Mouse (Mus musculus) spleen, adult 18-20 months (tissue): Measurements from ENCODE around the gene Adgrv1.

Experiments used
- DNase-seq, 2 experiments: peaks; one replicate each; pipeline ENCODE4 v3.0.0; 2022; ENCODE audit warnings: mixed read lengths in 2 of 2

Adgrv1 gene

GRCm38 (mm10) chr13:81402826-81403225 is 230.1 kb downstream of the Adgrv1 start:
- no peak for DNase-seq

GRCm38 (mm10) chr13:81402191-81402590 is 230.8 kb downstream of the Adgrv1 start:
- DNase-seq, result no peak

DNA sequence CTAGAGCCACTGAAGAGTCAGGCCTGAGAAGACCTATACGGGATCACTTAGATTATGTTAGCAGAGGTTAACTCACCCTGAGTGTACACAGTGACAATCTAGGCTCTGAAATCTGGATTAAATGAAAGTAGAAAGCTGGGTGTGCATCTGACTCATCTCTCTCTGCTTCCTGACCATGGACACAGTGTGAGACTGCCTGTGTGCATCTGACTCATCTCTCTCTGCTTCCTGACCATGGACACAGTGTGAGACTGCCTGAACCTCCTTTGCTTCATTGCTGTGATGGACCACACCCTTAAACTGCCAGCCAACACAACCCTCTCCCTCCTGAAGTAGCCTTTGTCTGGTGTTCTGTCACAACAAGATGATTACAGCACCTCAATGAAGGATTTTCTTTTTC is 231.2 kb downstream of the Adgrv1 start:
- DNase-seq, result no peak

DNA sequence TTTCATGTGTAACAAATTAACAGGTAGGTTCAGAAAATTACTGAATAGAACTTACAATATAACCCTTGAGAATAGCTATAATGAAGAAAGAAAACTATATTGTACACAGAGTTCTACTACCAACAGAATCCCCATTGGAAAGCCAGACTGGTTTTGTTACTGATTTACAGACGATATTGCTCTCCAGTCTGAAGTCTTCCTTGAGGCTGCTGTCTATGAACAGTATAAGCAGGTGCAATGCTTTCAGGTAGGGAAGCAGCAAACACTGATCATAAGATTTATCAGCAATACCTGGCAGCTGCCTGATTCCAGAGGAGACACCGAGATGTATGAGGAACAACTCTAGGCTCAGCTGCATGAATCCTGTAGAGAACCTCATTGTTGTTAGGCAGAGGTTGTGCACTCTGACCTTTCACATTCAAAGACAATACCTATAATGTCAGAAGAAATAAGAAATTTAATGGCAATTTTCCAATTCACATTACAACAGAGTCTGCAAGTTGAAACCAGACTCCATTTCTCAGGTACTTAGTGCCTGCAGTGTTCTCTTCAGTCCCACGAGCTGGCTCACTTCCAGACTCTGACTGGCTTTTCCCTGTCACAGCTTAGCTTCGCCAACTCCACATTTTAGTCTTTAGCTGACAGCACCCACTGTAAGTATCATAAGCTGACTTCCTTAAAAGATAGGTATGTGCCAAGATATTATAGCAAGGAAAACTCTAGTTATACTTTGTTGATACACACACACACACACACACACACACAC is 247.2 kb downstream of the Adgrv1 start:
- DNase-seq, result no peak

GRCm38 (mm10) chr13:81381835-81382234 is 251.1 kb downstream of the Adgrv1 start:
- no peak for DNase-seq

- DNase-seq, result no peak
Observed at GRCm38 (mm10) chr13:81370801-81371456, 262.0 kb downstream of the Adgrv1 start.

DNA sequence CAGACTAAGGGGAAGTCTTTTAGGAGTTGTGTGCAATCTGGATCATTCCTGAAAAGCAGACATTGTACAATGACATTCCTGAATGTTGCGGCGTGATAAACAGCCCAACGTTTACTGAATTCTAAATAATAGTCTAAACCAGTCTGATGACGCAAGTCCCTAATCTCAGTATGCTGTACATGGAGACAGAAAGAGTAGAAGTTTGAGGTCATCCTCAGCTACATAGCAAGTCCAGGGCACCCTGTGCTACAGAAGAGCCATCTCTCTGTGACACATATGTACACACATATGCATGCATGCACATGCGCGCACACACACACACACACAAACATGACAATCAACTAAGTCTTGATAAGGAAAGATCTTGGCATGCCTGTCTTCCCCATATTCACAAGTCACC is 262.8 kb downstream of the Adgrv1 start:
- no peak for DNase-seq

GRCm38 (mm10) chr13:81369564-81369963 is 263.4 kb downstream of the Adgrv1 start:
- DNase-seq, result no peak

DNA sequence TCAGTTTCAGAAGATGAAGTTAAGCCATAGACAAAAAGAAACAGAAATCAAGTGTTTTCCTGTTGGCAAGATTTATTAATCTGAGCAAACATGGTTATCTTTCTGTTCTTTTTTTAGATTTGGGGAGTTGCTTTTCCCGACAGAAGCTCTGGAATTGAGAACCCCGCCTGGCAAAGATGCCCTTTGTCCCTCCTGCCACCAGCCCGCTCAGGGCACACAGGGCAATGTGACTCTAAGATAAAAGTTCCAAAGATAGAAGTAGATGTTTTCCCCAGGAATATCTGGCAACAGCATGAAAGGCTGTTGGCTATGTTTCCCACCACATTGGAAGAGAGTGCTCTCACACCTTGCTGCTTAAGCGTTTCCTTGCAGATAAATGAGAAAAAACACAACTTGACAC is 264.0 kb downstream of the Adgrv1 start:
- no peak for DNase-seq

GRCm38 (mm10) chr13:81367681-81368376 is 265.1 kb downstream of the Adgrv1 start:
- no peak for DNase-seq

DNA sequence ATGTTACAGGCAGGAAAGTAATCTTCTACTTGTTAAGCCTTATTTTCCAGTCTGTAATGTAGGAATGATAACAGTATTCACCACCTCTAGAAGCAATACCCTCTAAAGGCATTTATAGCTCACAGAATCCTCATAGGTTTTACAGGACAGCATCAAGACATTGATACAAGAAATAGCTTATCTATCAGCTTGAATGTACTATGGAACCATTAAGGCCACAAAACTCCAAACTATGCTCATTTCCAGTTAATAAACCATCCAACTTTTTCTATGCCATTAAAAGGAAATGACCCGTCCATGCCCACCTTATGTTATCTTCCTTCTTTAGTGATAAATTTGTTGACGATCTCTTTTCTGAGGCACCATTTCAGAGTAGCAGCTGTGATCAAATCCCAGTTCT is 272.6 kb downstream of the Adgrv1 start:
- DNase-seq, result no peak

DNA sequence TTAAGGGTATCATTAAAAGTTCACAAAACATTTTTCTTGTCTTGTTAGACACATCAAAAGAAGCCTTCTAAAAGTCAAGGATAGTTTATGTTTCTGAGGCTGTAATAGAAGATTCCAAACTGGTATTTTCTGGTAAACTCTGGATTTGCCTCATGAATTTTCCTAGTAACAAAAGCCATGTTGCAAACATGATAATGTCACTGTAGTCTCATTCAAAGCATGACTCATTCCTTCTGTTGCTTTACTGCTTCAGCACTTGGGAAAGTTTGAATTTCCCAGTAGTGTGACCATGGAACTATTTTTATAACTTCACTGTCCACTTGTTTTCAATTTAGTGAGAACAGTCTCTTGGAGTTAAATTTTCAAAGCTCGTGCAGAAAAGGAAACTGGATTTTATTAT is 274.2 kb downstream of the Adgrv1 start:
- no peak for DNase-seq

GRCm38 (mm10) chr13:81358365-81358764 is 274.6 kb downstream of the Adgrv1 start:
- DNase-seq, result no peak

DNA sequence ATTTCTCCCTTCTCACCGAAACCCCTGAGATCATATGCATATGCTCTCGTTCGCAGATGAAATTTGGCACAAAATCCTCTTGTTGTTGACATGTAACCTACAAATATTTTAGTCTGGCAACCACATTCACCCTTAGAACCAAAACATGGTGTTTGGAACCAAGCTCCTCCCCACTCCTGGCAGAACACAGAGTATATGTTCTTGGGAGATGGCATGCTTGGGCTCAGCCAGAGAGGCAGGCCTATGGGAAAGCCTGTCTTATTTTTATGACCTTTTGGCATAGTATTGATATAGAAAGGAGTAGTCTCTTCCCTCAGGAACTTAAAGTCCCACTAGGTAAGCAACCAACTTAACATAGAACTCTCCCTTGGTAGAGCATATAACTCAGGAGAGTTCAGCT is 275.7 kb downstream of the Adgrv1 start:
- no peak for DNase-seq

DNA sequence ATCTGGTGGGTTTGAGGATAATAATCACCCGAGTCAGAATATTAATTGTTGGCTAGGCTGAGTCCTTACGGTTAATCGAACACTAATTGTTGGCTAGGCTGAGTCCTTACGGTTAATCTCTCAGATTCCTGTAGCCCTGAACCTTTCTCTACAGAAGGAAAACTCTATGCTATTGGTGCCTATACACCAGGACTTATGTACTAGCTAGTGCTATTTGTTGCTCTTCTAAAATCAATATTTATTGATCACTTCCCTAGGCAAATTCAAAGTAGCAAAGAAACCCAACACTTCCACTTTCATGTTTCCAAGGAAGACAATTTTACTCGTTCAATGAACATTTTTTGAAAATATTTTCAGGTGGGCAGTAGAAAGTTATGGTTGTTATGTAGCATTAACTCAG is 278.4 kb downstream of the Adgrv1 start:
- DNase-seq, result no peak

- DNase-seq, result peak in 1 of 2 experiments; percentile 3
Observed at GRCm38 (mm10) chr13:81352296-81352695, 280.7 kb downstream of the Adgrv1 start.

DNA sequence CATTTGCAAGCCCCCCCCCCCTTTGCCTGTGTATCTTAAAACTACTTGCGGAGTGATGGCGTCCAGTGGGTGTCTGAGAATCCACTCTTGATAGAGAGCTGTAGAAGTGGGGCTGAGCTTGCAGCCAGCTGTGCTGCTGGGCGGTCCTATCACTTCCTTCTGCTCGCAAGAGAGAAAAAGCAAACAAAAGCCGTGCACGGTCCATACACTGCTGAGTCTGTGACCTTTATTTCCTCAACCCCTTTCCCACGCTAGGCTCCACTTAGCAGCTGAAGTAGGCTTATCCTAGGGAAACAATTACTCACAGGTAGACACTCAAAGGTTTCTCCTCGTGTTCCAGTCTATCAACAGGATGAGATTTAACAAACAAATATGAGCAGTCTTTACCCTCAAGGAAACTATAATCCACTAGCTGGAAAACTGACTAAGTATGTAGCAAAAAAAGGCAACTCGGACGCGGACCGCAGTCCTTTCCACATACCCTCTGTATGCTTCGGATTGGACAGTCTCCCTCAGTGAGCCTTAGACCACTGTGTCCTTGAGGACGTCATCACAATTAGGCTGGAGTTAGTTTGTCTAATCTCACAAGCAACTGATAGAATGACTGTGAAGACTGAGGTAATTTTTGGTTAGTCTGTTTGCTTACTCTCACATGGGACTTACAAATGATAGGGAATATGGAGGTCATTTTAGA is 281.3 kb downstream of the Adgrv1 start:
- peak; percentile 7 to 10 for DNase-seq

DNA sequence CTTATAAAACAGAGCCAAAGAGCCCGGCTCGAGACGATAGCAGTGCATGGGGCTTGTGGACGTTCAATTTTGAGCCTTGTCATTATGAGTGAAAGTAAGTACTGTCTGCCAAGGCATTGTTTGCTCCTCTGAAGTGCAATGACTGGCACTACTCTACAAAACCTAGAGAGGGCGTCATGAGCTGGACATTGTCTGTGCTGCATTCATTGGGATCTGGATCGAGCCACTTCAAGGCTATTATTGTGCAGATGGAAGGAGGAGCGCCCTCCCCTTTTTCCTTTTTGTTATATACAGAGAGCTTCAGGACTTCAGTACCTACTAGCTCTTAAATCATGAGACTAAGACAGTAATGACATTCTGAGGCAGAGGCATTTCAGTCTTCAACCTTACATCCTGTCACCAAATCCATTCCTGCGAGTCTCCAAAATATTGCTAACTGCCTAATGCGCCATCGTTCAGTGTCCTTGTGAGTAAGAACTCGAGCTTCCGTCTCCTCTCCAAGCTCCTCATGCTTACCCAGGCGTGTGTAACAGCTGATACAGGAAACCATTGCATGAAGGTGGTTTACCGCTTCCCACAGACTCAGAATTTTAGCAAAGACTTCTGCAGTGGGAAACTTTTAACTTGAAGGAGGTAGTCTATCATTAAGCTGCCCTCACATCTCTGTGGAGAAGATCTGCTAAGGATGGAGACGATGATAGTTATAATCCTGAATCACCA is 285.5 kb downstream of the Adgrv1 start:
- DNase-seq, result no peak

- DNase-seq, result no peak
Observed at GRCm38 (mm10) chr13:81342987-81343596, 289.9 kb downstream of the Adgrv1 start.

- DNase-seq, result no peak
Observed at GRCm38 (mm10) chr13:81335241-81335640, 297.7 kb downstream of the Adgrv1 start.

GRCm38 (mm10) chr13:81332018-81332417 is 300.9 kb downstream of the Adgrv1 start:
- DNase-seq, result no peak

DNA sequence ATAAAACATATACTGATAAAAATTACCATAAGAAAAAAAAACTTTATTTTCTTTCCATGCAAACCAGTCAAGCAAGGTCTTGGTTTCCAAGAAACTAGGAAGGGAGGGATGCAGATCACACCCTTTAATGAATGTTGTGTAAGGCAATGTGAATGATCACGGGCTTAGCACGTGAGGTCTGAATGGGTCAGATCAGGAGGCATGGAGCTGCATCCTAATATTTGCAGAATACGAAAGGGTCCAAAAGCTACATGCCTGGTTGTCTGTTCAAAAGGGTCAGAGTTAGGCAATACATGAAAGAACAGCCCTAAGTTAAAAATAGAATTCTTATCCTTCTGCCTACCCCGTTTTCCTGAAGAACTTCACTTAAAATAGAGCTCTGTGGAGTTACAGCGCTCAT is 303.2 kb downstream of the Adgrv1 start:
- DNase-seq, result no peak
